Mouse (Mus musculus) CH12F3 (cell line): ENCODE data around the gene Snx14.

Source experiments
- in situ Hi-C: fragments of 300-500 bp; cut with MboI; formaldehyde crosslinking; loops from 2 replicates; pipeline ENCODE4 v1.14.3; 2020; ENCODE audit warnings: low sequenced_read_pairs

The Snx14 gene

GRCm38 (mm10) chr9:88388826-88389225, 49.9 kb downstream of the Snx14 start:
- in situ Hi-C loops: no loop called here

- in situ Hi-C loops: no loop called here
Observed at GRCm38 (mm10) chr9:88380542-88380941, 58.2 kb downstream of the Snx14 start.

GRCm38 (mm10) chr9:88380076-88380475, 58.7 kb downstream of the Snx14 start:
- in situ Hi-C loops: no loop called here

DNA sequence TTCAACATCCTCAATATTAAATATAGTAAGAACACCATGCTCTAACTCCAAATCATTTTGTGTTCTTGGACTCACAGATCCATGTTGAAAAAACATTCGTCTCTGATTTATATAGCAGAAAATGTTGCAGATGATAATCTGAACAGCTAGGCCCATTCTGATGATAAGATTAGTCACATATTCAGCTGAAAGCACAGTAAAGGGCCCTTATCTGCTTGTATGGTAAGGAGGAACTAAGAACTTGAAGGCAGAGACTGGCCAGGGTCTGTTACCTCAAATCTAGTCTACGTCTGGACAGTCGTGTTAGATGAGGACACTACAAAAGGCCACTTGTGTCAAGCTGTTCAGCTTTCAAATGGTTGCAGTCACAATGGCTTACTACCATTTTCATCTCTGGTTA, 59.7 kb downstream of the Snx14 start:
- in situ Hi-C loops: no loop called here

- in situ Hi-C loops: no loop called here
Observed at GRCm38 (mm10) chr9:88377483-88377882, 61.3 kb downstream of the Snx14 start.

DNA sequence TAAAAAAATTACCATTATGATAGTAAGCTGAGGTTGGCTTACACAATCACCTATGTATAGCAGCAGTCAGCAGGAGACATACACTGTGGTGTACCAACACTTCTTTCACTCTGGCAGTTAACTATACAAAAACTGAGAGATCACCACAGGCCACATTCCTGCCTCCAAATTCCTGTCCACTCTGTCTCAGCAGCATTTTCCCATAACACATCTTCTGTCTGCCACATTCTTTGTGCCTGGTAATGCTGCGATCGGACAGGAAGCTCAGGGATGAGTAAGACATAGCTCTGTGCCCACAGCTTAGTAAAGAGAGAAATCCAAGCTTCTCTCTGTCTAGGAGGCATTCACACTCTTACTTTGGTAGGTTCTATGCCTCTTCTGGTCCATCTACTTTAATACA, 65.8 kb downstream of the Snx14 start:
- in situ Hi-C loops: no loop called here

DNA sequence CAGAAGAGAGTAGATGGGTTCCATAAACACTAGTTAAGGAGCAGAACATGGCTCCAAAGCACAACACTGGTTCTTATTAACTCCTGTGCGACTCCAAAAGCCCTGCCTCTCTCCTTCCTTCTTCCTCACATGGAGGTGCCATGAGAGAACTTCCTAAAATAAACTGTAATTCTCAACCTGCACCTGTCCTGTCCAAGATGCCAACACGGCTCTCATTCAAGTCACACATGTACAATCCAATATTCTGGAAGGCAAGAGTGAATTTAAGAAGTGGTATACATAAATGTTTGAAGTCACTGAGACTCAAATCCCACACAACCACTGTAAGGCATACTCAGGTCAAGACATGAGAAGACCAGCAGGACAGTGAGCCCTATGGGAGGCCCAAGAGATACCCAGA, 67.6 kb downstream of the Snx14 start:
- in situ Hi-C loops: no loop called here

DNA sequence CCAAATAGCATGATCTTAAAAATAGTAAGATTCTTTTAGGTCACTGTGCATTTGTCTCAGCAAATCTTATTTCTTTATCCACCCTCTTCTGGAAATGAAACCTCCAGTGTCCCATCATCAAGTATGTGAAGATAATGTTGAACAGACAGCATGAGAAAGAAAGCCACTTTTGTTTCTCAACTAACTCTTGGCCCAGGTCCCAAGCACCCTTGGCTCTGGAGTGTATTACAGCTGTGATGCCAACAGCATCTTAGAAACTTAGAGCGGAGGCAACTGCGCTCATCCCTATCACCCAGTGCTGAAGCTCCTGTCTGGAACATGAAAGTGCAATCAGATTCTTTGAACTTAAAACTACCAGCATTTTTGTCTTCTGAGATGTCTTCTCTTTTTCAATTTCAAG, 69.1 kb downstream of the Snx14 start:
- in situ Hi-C loops: loop anchor here (10.0 kb wide), 1 partner anchor 125 kb away; no protein-coding TSS in a partner anchor

GRCm38 (mm10) chr9:88368476-88368875, 70.3 kb downstream of the Snx14 start:
- in situ Hi-C loops: loop anchor here (10.0 kb wide), 1 partner anchor 124 kb away; no protein-coding TSS in a partner anchor

- in situ Hi-C loops: loop anchor here (10.0 kb wide), 1 partner anchor 123 kb away; no protein-coding TSS in a partner anchor
Observed at GRCm38 (mm10) chr9:88367751-88368150, 71.0 kb downstream of the Snx14 start.

GRCm38 (mm10) chr9:88367322-88367721, 71.4 kb downstream of the Snx14 start:
- in situ Hi-C loops: loop anchor here (10.0 kb wide), 1 partner anchor 123 kb away; no protein-coding TSS in a partner anchor

GRCm38 (mm10) chr9:88366819-88367218, 71.9 kb downstream of the Snx14 start:
- in situ Hi-C loops: loop anchor here (10.0 kb wide), 1 partner anchor 122 kb away; no protein-coding TSS in a partner anchor

GRCm38 (mm10) chr9:88366308-88366707, 72.5 kb downstream of the Snx14 start:
- in situ Hi-C loops: loop anchor here (10.0 kb wide), 1 partner anchor 122 kb away; no protein-coding TSS in a partner anchor

- in situ Hi-C loops: loop anchor here (10.0 kb wide), 1 partner anchor 118 kb away; no protein-coding TSS in a partner anchor
Observed at GRCm38 (mm10) chr9:88363102-88363501, 75.7 kb downstream of the Snx14 start.

DNA sequence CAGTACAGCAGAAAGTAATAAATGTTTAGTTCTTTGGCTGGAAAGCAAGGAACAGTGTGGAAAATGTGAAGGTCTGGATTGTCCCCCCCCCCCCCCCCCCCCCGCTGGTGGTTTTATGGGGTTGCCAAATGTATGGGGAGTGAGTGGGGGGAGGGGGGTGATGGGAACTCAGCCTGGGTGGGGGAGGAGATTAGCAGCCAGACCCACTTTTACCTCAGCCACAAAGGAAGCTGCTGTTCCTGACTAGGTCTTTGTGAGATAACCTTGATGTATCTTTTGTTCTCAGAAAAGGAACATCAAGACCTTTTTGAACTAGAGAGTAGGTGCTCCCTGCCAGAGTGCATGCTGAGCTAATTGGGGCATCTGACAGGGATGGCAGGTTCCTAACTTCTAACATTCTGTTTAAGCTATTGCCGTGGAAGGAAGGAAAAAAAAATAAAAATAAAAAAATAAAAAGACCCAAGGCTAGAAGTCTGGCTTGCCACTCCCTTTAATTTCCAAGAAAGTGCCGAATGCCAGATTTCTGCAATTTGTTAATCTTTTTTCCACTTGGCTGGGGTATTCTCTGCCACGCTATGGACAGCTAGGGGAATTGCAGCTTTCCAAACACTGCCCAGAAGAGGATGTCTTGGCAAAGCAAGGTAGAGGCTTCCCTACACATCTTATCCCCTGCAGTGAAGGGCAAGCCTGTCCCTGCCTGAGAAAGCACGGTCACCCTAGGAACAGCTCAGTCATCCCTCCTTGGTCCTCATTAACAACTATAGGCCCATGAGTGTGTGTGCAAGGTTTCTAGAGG, 76.5 kb downstream of the Snx14 start:
- in situ Hi-C loops: loop anchor here (10.0 kb wide), 1 partner anchor 117 kb away; no protein-coding TSS in a partner anchor

DNA sequence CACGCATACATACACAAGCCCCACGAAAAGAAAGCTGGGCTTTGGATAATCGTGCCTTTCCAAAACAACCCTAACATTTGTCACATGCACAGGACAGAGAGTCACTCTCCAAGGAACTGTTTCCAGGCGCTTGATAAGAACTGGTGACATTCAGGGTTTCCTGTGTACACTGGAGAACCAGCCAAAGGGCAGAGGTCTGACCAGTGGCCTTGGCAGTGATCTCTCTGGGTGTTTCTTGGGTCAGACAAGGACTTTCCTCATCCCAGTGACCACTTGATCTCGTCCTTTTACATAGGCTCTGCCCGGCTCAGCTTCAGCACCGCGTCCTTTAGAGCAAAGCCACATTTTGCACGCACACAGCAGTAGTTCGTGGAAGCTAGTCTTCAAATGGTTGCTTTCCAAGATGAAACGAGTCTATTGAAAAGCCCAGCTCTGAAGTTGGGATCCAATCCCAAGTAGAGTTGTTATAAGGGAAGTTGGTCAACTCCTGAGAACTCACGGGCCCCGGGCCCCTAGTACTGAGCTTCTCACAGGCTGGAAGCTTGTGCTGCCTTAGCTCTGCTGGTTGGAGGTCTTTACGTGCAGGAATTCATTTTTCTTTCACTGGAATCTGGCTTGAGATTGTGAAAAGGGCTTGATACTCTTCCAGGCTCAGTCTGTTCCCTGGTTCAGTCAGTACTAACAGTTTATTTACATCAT, 77.4 kb downstream of the Snx14 start:
- in situ Hi-C loops: loop anchor here (10.0 kb wide), 1 partner anchor 117 kb away; no protein-coding TSS in a partner anchor

DNA sequence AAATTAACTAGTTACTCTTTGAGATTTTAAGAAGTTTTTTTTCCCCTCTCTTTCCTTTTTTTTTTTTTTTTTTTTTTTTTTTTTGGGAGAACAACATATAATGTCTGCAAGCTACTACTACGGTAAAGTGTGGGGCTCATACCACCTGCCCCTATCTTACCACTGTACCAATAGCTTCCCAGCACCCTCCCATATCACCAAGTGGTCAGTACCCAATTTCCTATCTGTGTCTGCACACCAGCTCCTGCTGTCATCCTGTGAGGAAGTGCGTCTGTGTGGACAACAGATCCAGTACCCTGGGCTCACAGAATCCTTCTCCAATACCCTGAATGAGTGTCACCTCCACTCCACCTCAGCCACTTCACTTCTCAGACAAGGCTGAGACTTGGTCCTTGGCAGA, 79.6 kb downstream of the Snx14 start:
- in situ Hi-C loops: no loop called here

- in situ Hi-C loops: no loop called here
Observed at GRCm38 (mm10) chr9:88357173-88357572, 81.6 kb downstream of the Snx14 start.

DNA sequence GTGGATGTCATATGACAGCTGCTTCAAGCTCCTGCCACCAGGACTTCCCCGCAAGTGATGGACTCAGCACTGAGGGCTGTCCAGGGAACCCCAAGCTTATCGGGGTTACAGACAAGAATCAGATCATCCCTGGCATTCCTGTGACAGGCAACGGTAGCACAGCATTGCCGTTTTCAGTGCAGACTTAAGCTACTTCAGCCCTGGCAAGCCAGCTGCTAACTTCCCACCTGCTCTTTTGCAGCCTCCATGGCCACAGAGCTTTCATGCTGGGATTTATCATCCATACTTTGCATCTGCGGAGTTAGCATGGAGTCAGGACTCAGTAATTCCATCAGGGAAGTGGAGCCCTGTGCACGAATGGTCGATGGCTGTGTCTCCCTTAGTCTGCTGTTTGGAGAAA, 85.3 kb downstream of the Snx14 start:
- in situ Hi-C loops: no loop called here

DNA sequence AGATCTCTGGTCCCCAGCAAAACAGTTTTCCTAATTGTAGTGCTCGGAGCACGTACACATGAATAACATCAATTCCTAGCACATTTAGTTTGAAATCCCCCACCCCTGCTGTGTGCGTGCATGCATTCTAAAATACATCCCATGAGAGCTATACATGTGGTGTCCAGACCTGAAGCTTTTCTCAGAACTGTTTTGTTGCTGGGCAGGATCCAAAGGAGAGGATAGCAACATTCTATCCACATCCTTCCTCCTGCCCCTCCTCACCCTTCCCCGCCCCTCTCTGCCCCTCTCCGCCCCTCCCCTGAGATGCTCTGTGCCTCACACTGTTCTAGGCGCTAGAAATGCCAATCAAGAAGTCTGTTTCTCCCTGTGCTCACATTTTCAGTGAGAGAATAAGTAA, 86.0 kb downstream of the Snx14 start:
- in situ Hi-C loops: no loop called here

GRCm38 (mm10) chr9:88351163-88351562, 87.6 kb downstream of the Snx14 start:
- in situ Hi-C loops: no loop called here

GRCm38 (mm10) chr9:88350317-88350716, 88.4 kb downstream of the Snx14 start:
- in situ Hi-C loops: no loop called here
